Mouse (Mus musculus): ENCODE results near the gene Clta. TPM values are rescaled to one million over a fixed set of nuclear protein-coding genes. Genes with fewer than 3 reads are reported as not detected.

Clta gene
- polyA plus RNA-seq, 1 experiment from 2014 or later: 343 TPM

- Histone ChIP-seq H3K27ac (ENCODE audit: low read depth, low read length) (no peak overlapping the region), H3K27me3 (replicated peaks; ENCODE audit: control insufficient read depth, insufficient read depth, low read length) (no peaks in the 10 kb centered on the region), H3K4me2 (replicated peaks; ENCODE audit: low read depth) (no peak overlapping the region), H3K9ac (ENCODE audit: low read depth, low read length) (no peak overlapping the region), H3K9me3 (ENCODE audit: control insufficient read depth) (no peaks in the 10 kb centered on the region), H3K4me1 (replicated peaks; ENCODE audit: control insufficient read depth, insufficient read depth, low read length) (no peaks in the 10 kb centered on the region), H3K4me3 (ENCODE audit: low read depth, low read length) (no peak overlapping the region), H3K36me3 (ENCODE audit: control insufficient read depth, insufficient read depth) (no peaks in the 10 kb centered on the region)
- 81% methylated on average over 3 of the region's 3 CpGs for WGBS
- ATAC-seq: no peak
- no peak for TF ChIP-seq CTCF (IDR thresholded peaks at IDR 0.05; ENCODE audit: low read depth)
Observed at GRCm38 (mm10) chr4:44004623-44005409, 564 bp downstream of the Clta start.

- no peaks in the 10 kb centered on the region for H3K27me3 ChIP-seq (replicated peaks; ENCODE audit: control insufficient read depth, insufficient read depth, low read length)
- H3K9me3 ChIP-seq (ENCODE audit: control insufficient read depth): no peaks in the 10 kb centered on the region
- 91% methylated on average over 1 of the region's 1 CpGs for WGBS
Observed at GRCm38 (mm10) chr4:44010176-44010575, 5.9 kb downstream of the Clta start.

GRCm38 (mm10) chr4:44010893-44011292, 6.6 kb downstream of the Clta start:
- ATAC-seq: no peak
- H3K4me2 ChIP-seq (replicated peaks; ENCODE audit: low read depth): no peak overlapping the region
- peaks cover 8% of the 10 kb centered on the region; the same call in 1 of the 2 replicates for H3K4me1 ChIP-seq (replicated peaks; ENCODE audit: control insufficient read depth, insufficient read depth, low read length)
- TF ChIP-seq CTCF (IDR thresholded peaks at IDR 0.05; ENCODE audit: low read depth): no peak
- H3K9me3 ChIP-seq (ENCODE audit: control insufficient read depth): no peaks in the 10 kb centered on the region
- no peaks in the 10 kb centered on the region for H3K36me3 ChIP-seq (ENCODE audit: control insufficient read depth, insufficient read depth)
- H3K27ac ChIP-seq (ENCODE audit: low read depth, low read length): no peak overlapping the region
- no peak overlapping the region for H3K4me3 ChIP-seq (ENCODE audit: low read depth, low read length)
- no peaks in the 10 kb centered on the region for H3K27me3 ChIP-seq (replicated peaks; ENCODE audit: control insufficient read depth, insufficient read depth, low read length)
- WGBS: 50% methylated on average over 2 of the region's 2 CpGs
- H3K9ac ChIP-seq (ENCODE audit: low read depth, low read length): no peak overlapping the region

More at GRCm38 (mm10) chr4:44010176-44010575, 5.9 kb downstream of the Clta start:
- H3K4me2 ChIP-seq (replicated peaks; ENCODE audit: low read depth): no peak overlapping the region
- TF ChIP-seq CTCF (IDR thresholded peaks at IDR 0.05; ENCODE audit: low read depth): peak; percentile 46
- no peak overlapping the region for H3K4me3 ChIP-seq (ENCODE audit: low read depth, low read length)
- H3K9ac ChIP-seq (ENCODE audit: low read depth, low read length): no peak overlapping the region
- H3K27ac ChIP-seq (ENCODE audit: low read depth, low read length): no peak overlapping the region
- ATAC-seq: no peak
- peaks cover 6% of the 10 kb centered on the region; the same call in 1 of the 2 replicates for H3K4me1 ChIP-seq (replicated peaks; ENCODE audit: control insufficient read depth, insufficient read depth, low read length)
- H3K36me3 ChIP-seq (ENCODE audit: control insufficient read depth, insufficient read depth): no peaks in the 10 kb centered on the region

GRCm38 (mm10) chr4:44011799-44012198, 7.5 kb downstream of the Clta start:
- H3K27me3 ChIP-seq (replicated peaks; ENCODE audit: control insufficient read depth, insufficient read depth, low read length): no peaks in the 10 kb centered on the region
- TF ChIP-seq CTCF (IDR thresholded peaks at IDR 0.05; ENCODE audit: low read depth): no peak
- H3K9ac ChIP-seq (ENCODE audit: low read depth, low read length): peak overlapping the region; percentile 95; the same call in 1 of the 2 replicates
- no peaks in the 10 kb centered on the region for H3K9me3 ChIP-seq (ENCODE audit: control insufficient read depth)
- H3K36me3 ChIP-seq (ENCODE audit: control insufficient read depth, insufficient read depth): no peaks in the 10 kb centered on the region
- peak overlapping the region; percentile 95 for H3K4me3 ChIP-seq (ENCODE audit: low read depth, low read length)
- peaks cover 8% of the 10 kb centered on the region; the same call in 1 of the 2 replicates for H3K4me1 ChIP-seq (replicated peaks; ENCODE audit: control insufficient read depth, insufficient read depth, low read length)
- peak overlapping the region; percentile 89; the same call in 1 of the 2 replicates for H3K27ac ChIP-seq (ENCODE audit: low read depth, low read length)
- WGBS: 86% methylated on average over 3 of the region's 3 CpGs
- no peak for ATAC-seq
- peak overlapping the region; percentile 72 for H3K4me2 ChIP-seq (replicated peaks; ENCODE audit: low read depth)

- under 1% methylated on average over 77 of the region's 77 CpGs for WGBS
- peak; percentile 93 for ATAC-seq
Observed at GRCm38 (mm10) chr4:44012376-44013367, 8.4 kb downstream of the Clta start.

More at GRCm38 (mm10) chr4:44012376-44013367, 8.4 kb downstream of the Clta start:
- H3K27me3 ChIP-seq (replicated peaks; ENCODE audit: control insufficient read depth, insufficient read depth, low read length): no peaks in the 10 kb centered on the region
- H3K4me1 ChIP-seq (replicated peaks; ENCODE audit: control insufficient read depth, insufficient read depth, low read length): peaks cover 10% of the 10 kb centered on the region; the same call in 1 of the 2 replicates
- TF ChIP-seq CTCF (IDR thresholded peaks at IDR 0.05; ENCODE audit: low read depth): no peak
- peak overlapping the region; percentile 95 for H3K4me3 ChIP-seq (ENCODE audit: low read depth, low read length)
- no peaks in the 10 kb centered on the region for H3K36me3 ChIP-seq (ENCODE audit: control insufficient read depth, insufficient read depth)
- peak overlapping the region; percentile 89 for H3K27ac ChIP-seq (ENCODE audit: low read depth, low read length)
- H3K9ac ChIP-seq (ENCODE audit: low read depth, low read length): peak overlapping the region; percentile 95
- peak overlapping the region; percentile 72 for H3K4me2 ChIP-seq (replicated peaks; ENCODE audit: low read depth)
- no peaks in the 10 kb centered on the region for H3K9me3 ChIP-seq (ENCODE audit: control insufficient read depth)

Measured in intestine, postnatal 0 days (tissue).